Mouse (Mus musculus) frontal cortex, postnatal 25 days (tissue): ENCODE data around the gene Srgap2.
"Not testable (repeated sequence)": the region's sequence is repeated elsewhere in the genome, so short reads cannot be mapped to it uniquely, and the experiment has no call there.

Experiments used
- DNase-seq, 2 experiments: peaks; one replicate each; pipeline ENCODE4 v3.0.0; 2022; ENCODE audit warnings: low spot score in 2 of 2

Gene Srgap2

GRCm38 (mm10) chr1:131345422-131346419, 181.4 kb downstream of the Srgap2 start:
- DNase-seq = no peak

GRCm38 (mm10) chr1:131344691-131345090, 182.5 kb downstream of the Srgap2 start:
- DNase-seq = no peak

- no peak for DNase-seq
Measured at GRCm38 (mm10) chr1:131336017-131336416, 191.1 kb downstream of the Srgap2 start.

- DNase-seq = no peak
Measured at GRCm38 (mm10) chr1:131335604-131336003, 191.5 kb downstream of the Srgap2 start.

- no peak for DNase-seq
Measured at GRCm38 (mm10) chr1:131331180-131331579, 196.0 kb downstream of the Srgap2 start.

- not testable (repeated sequence) for DNase-seq
Measured at GRCm38 (mm10) chr1:131329093-131329492, 198.1 kb downstream of the Srgap2 start.

- no peak for DNase-seq
Measured at GRCm38 (mm10) chr1:131327167-131327566, 200.0 kb downstream of the Srgap2 start.

GRCm38 (mm10) chr1:131324816-131325463, 202.2 kb downstream of the Srgap2 start:
- no peak for DNase-seq

GRCm38 (mm10) chr1:131319598-131320330, 207.4 kb downstream of the Srgap2 start:
- DNase-seq = no peak

- no peak for DNase-seq
Measured at GRCm38 (mm10) chr1:131318397-131318796, 208.8 kb downstream of the Srgap2 start.

- no peak for DNase-seq
Measured at GRCm38 (mm10) chr1:131317625-131318024, 209.5 kb downstream of the Srgap2 start.

- no peak for DNase-seq
Measured at GRCm38 (mm10) chr1:131311284-131311683, 215.9 kb downstream of the Srgap2 start.

GRCm38 (mm10) chr1:131310237-131310818, 216.8 kb downstream of the Srgap2 start:
- DNase-seq = no peak

GRCm38 (mm10) chr1:131300750-131301149, 226.4 kb downstream of the Srgap2 start:
- no peak for DNase-seq

GRCm38 (mm10) chr1:131299788-131300187, 227.4 kb downstream of the Srgap2 start:
- DNase-seq = no peak

GRCm38 (mm10) chr1:131299240-131299639, 227.9 kb downstream of the Srgap2 start:
- DNase-seq = no peak

GRCm38 (mm10) chr1:131298171-131298570, 229.0 kb downstream of the Srgap2 start:
- no peak for DNase-seq

- DNase-seq = no peak
Measured at GRCm38 (mm10) chr1:131296726-131297125, 230.4 kb downstream of the Srgap2 start.

GRCm38 (mm10) chr1:131295200-131295599, 232.0 kb downstream of the Srgap2 start:
- no peak for DNase-seq

- DNase-seq = no peak
Measured at GRCm38 (mm10) chr1:131293922-131294250, 233.3 kb downstream of the Srgap2 start.

GRCm38 (mm10) chr1:131293221-131293921, 233.8 kb downstream of the Srgap2 start:
- no peak for DNase-seq
